Mouse (Mus musculus): ENCODE measurements around the gene Gm4491.

Gene Gm4491

GRCm38 (mm10) chr14:57115823-57116544 is at the start of gene Gm4491:
Gene Gm4491, minus strand, starts transcription at chr14:57115883.
- DNase-seq: no peak

- no peak for DNase-seq
Measured at GRCm38 (mm10) chr14:57161833-57162232, 46.1 kb upstream of the Gm4491 start.

- DNase-seq: no peak
Measured at GRCm38 (mm10) chr14:57161201-57161600, 45.5 kb upstream of the Gm4491 start.

DNA sequence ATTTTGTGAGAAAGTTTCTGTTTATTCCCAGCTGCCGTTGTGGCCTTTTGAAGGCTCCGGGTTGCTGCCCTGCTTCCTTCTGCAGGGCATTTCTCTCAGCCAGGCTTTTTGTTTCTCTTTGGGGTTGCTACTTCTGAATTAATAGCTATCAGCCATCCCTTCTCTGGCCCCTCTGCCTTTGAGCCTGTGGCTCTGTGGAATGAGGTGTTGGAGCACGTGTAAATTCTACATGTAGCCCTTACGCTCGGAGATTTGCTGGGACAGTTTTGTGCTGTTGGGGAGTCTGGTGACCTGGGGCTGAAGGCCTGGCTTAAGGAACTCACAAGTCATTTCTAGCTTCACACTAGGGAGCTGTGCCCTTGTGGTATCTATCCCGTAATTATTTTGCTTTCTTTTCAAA is 39.2 kb upstream of the Gm4491 start:
- no peak for DNase-seq

DNA sequence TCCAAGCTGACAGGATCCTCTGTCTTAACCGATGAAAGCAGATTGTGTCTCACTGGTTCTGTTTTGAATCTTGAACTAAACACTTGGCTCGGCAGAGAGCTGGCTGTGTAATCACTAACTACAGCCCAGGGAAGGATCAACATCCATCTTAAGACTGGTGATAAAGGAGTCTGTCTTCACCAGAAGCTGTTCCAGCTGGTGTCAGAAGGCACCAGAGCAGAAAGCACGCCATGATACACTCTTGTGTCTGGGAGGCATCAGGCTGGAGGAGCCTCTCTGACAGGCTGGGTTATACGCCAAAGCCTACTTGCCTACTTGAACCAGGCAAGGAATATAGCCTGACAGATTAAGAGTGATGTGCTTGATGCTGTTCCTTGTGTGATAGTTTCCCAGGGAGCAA is 30.1 kb upstream of the Gm4491 start:
- DNase-seq: peak in 1 of 2 experiments; percentile 3

DNA sequence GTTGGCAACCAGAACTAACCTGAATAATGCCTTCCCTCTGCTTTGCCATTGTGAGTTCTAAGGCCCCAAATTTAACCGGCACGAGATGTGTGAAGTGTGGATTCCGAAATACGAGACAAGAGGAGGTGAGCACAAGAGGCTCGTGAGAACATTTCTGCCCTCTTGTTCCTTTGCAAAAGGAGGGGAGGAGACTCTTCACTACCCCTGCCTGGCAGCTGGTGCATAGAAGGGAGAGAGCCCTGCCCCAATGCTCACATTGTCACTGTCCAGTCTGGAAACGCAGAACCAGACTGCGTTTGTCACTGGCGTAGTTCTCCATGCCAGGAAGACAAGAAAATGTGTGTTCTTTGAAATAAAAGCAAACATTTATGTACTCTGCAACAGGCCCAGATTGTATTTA is 19.6 kb upstream of the Gm4491 start:
- DNase-seq: no peak

DNA sequence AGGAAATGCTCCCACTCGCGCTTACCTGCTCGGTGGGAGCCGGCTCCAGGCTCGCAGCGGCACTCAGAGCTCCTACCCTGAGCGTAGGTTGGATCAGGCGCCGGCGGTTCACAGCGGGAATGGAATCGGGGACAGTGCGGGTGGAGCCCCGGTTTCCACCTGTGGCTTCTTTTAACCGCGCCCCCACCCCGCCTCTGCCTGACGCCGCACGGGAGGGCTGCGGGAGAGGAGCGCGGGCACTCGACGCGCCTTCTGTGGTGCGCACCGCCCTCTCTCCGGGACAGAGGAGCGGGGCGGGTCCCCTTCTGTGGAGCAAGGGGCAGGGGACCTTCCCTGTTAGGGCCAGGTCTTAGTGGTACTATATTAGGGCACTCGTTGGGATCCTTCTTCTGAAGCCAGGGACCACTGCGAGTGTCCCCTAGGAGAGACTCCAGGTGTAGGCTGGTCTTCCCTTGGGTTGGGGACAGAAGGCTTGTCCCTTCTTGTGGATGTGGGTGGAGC is 17.5 kb upstream of the Gm4491 start, which contains the start of gene Gjb6:
TSS of gene Gjb6 (minus strand) at position 451 of the 501 bp plus-strand sequence.
- DNase-seq: peak in 1 of 2 experiments; percentile 40

DNA sequence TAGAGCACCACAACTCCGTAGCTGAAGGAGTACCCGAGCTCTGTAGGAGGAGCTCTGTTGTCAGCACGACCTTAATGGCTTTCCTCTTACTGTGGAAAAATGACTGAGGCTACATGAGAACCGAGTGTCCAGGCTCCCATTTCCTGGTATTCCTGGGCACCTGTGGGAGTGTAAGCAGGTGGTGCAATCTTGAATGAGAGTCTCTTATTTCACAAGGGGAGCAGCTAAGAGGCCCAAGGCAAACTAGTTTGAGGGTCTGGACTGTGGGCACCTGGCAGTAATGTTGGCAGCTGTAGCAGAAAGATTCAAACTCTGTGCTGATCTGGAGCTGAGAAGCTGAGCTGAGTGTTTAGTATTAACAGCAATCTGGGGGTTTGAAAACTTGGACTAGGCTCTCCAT is 11.7 kb upstream of the Gm4491 start:
- no peak for DNase-seq

DNA sequence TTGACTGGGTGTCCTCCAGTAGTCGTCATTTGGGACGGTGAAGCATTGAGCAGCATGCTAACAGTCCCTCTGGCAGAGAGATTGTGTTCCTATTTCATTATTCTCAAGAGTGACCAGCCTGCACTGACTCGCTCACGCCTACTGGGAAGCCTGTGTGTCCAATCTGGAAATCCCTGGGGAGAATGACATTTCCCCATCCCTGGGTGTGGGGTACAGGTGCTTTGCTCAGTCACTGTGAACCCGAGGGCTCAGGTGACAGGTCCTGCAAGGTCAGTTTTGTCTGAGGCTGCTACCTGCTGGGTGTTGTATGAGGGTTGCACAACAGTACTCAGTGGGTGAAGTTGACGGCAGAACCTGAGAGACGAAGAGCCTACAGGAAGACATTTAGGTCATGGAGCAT is 6.6 kb upstream of the Gm4491 start:
- no peak for DNase-seq

GRCm38 (mm10) chr14:57109194-57109593 is 6.5 kb downstream of the Gm4491 start:
- DNase-seq: peak in 1 of 2 experiments; percentile 64

DNA sequence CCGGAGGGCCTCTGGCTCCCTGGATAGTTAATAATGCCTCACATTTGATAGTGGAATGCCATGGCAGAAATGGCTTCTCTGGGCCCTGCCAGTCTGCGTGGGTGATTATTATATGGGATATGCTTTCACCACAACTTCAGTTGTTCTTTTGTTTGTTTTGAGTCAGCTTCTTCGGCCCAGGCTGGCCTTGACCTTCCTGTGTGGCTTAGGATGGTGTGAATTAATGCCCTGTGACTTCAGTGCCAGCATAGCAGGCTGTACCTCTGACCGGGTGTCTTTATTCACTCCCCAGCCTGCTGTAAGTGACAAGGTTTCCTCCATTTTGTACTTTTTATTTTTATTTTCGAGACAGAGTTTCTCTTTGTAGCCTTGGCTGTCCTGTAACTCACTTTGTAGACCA is 7.8 kb downstream of the Gm4491 start:
- DNase-seq: no peak

DNA sequence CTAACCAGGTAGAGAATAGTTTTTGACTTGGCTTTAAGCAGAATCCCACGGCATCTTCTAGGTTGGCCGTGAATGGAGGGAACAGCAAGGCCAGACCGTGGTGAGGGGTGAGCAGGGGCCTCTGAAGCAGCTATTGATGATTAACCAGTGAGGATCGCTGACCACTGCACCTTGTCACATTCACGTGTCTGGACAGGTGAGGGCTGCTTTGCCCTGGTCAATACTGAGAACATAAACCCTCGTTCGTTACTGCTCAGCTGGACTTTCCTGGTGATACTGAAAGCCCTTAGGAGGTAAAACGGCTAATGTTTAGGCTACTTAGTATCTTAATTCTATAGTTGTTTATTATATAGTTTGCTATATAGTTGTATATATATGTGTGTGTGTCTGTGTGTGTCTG is 8.6 kb downstream of the Gm4491 start:
- peak; percentile 86 for DNase-seq

DNA sequence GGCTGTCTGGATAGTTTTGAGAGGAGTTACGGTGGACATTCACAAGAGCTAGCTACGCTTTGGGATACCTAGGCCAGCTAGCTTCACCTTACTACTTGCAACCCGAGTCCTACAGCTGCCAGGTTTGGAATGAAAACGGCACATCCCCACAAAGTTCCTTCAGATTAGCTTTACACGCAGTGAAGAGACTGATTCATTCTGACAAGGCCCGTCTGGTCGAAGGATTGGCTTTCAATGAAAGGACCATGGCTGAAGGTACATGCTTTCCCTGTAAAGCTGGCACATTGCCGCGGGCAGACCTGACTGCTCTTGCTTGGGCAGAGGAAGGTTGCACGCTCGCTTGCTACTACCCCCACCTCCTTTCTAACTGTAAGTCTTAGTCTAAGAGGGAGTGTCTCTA is 10.0 kb downstream of the Gm4491 start:
- DNase-seq: peak in 1 of 2 experiments; percentile 24

- DNase-seq: no peak
Measured at GRCm38 (mm10) chr14:57105111-57105510, 10.6 kb downstream of the Gm4491 start.

GRCm38 (mm10) chr14:57104106-57105023 is 11.3 kb downstream of the Gm4491 start, which contains the start of gene Gjb2:
Gene Gjb2, minus strand, starts transcription at chr14:57104702.
- peak; percentile 77 to 93 for DNase-seq

DNA sequence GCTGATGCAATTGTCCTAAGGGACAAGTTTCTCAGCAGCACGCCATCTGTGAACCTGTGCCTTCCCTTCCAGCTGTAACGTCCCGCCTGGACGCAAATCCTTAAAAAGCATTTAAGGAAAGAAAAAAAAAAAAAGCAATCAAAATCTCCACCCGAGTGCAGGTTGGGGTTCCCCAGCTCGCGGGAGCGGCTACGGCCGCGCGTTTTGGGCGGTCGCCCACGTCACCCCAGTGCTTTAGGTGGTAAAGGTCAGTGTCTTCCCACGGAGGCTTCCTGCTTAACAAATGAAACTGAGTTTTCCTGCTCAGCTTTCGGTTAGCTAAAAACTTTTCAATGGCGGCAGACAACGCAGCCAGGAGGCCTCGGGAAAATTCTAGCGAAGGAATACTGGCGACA is 12.0 kb downstream of the Gm4491 start:
- DNase-seq: peak; percentile 26 to 56

GRCm38 (mm10) chr14:57103121-57103520 is 12.6 kb downstream of the Gm4491 start:
- no peak for DNase-seq

DNA sequence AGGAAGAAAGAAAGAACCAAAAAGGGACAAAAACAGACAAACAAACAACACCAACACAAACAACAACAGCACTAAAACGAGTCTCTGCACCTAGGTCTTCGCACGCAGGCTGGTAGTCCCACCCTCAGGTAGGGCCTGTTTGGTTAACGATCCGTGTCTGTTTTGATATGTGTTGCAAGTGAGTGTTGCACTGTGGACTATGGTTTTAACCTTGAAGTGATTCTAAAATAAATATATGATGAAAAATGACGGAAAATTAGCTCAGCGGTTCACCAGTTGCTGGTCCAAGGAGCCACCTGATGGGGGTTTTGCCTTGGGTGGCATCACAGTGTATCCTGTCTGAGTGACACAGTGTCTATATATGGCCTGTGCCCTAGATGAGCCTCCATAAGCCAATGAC is 14.1 kb downstream of the Gm4491 start:
- DNase-seq: no peak

DNA sequence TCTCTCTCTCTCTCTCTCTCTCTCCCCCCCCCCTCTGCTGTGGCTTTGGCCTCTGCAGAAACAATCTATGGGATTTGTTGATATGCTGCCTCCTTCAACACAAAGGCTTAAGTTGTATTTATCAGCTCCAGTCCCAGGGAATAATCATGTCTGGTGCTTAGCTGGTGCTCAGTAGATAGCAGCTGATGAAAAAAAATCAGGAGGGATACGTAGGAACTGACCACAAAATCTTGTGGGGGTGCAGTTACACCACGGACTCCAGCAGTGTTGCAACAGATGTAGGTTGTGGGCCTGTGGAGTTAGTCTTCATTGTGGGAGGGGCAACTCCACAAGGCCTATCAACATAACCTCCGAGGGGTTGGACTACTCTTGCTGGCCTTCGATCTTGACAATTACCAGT is 19.8 kb downstream of the Gm4491 start:
- no peak for DNase-seq

- peak; percentile 71 to 79 for DNase-seq
Measured at GRCm38 (mm10) chr14:57093029-57093428, 22.7 kb downstream of the Gm4491 start.

GRCm38 (mm10) chr14:57090001-57090400 is 25.7 kb downstream of the Gm4491 start:
- no peak for DNase-seq

GRCm38 (mm10) chr14:57089107-57089506 is 26.6 kb downstream of the Gm4491 start:
- peak; percentile 75 to 93 for DNase-seq

DNA sequence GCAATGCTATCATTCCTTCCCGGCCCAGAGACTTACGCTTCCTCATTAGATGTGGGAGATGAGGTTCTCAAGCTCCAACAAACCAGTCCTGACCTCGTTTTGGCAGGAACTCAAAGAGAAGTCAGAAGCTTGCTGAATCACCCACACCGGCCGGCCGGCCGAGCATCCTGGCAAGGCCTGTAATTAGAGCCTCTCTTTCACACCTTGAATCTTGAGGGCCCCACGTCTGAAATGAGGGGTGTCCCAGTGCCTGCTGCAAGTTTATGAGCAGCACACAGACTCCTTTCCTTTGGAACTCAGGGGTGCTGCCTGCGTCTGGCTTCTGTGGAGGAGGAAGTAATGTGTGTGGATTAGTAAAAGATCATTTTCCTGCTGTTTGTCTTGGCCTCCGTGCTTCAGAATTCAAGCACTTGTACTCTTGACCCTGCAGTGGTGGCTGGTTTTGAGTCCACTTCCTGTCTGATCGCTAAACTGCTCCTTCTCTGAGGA is 31.5 kb downstream of the Gm4491 start:
- peak; percentile 57 to 82 for DNase-seq

Data from kidney, postnatal 25 days (tissue).